Mouse (Mus musculus) intestine, embryonic 14.5 days (tissue): ENCODE results near the gene Srbd1. TPM values are rescaled to one million over a fixed set of nuclear protein-coding genes. Genes with fewer than 3 reads are reported as not detected.

ENCODE experiments used
- ATAC-seq: fragments of 200-750 bp; cut with Nextera tagmentation; replicated peaks from 2 replicates; pipeline ENCODE4 v1.8.0; 2017; ENCODE audit warnings: low read depth, moderate number of reproducible peaks, moderate TSS enrichment, moderate library complexity; ENCODE audit not compliant: low FRiP score, low TSS enrichment
- DNase-seq: peaks from one replicate; pipeline ENCODE4 v3.0.0-alpha.2; 2018; ENCODE audit warnings: low spot score
- H3K27ac ChIP-seq: fragments of 300-500 bp; sonication (generic); 2 replicates; pipeline ENCODE4 v1.5.1; 2014; ENCODE audit warnings: low read depth, mild to moderate bottlenecking, control low read depth
- H3K27me3 ChIP-seq: fragments of 300-500 bp; sonication (generic); replicated peaks from 2 replicates; pipeline ENCODE4 v1.6.1; 2014; ENCODE audit warnings: low read length, control low read depth; ENCODE audit not compliant: control insufficient read depth, insufficient read depth
- H3K36me3 ChIP-seq: fragments of 300-500 bp; sonication (generic); 2 replicates; pipeline ENCODE4 v1.6.1; 2014; ENCODE audit warnings: low read length, control low read depth; ENCODE audit not compliant: control insufficient read depth, insufficient read depth
- H3K4me1 ChIP-seq: fragments of 300-500 bp; sonication (generic); replicated peaks from 2 replicates; pipeline ENCODE4 v1.6.1; 2014; ENCODE audit warnings: low read length, control low read depth, mixed read lengths; ENCODE audit not compliant: control insufficient read depth, insufficient read depth
- H3K4me2 ChIP-seq: fragments of 300-500 bp; sonication (generic); 2 replicates; pipeline ENCODE4 v1.6.1; 2014; ENCODE audit warnings: low read length
- H3K4me3 ChIP-seq: fragments of 300-500 bp; sonication (generic); 2 replicates; pipeline ENCODE4 v1.5.1; 2014; ENCODE audit warnings: low read depth, low read length, control low read depth, mixed read lengths
- H3K9ac ChIP-seq: fragments of 300-500 bp; sonication (generic); 2 replicates; pipeline ENCODE4 v1.6.1; 2014; ENCODE audit warnings: mild to moderate bottlenecking, low read length
- H3K9me3 ChIP-seq: fragments of 300-500 bp; sonication (generic); 2 replicates; pipeline ENCODE4 v1.6.1; 2016; ENCODE audit warnings: low read length, control low read depth; ENCODE audit not compliant: control insufficient read depth
- WGBS: fragments of 180-500 bp; shearing (Covaris S2); extraction: QIAGEN DNeasy Blood & Tissue Kit; methylation state at CpG from one replicate; pipeline ENCODE4 v1.1.7; 2014; 5-methylcytosine and 5-hydroxymethylcytosine counted together
- polyA plus RNA-seq: library from polyadenylated mRNA; unstranded; fragments of >200 nt; fragmentation: Nextera tagmentation; extraction: Ambion mirVana; gene quantifications from 2 replicates; pipeline ENCODE4 v1.2.1, GENCODE M21; 2014

The Srbd1 gene
- polyA plus RNA-seq, 1 experiment from 2014 or later: 7.5 TPM

DNA sequence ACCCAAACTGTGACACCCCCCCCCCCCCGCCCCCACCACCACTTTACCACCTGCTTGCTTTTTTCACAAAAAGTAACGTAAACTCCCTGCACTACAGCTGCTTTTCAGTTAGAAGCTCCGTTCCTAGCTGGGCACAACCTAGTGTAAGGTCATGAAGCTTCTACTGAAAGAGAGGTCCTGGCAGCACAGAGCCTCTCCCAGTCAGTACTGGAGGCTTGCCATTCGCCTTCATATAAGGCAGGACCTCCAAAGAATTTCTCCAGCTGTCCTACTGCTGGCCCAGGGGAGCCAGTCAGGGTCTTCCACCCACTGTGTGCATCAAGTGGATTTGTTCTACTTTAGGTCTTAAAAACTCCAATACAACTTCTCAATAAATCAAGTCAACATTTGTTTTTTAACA, 149.9 kb downstream of the Srbd1 start:
- 93% methylated on average over 4 of the region's 4 CpGs for WGBS
- Histone ChIP-seq H3K27ac (no peak overlapping the region), H3K4me3 (no peak overlapping the region), H3K4me2 (no peak overlapping the region), H3K36me3 (peaks cover 19% of the 10 kb centered on the region; the same call in 1 of the 2 replicates), H3K4me1 (0 out of 2 replicates have a peak, but pooled peaks cover 2% of the 10 kb centered on the region), H3K27me3 (no peaks in the 10 kb centered on the region), H3K9ac (no peak overlapping the region), H3K9me3 (peaks cover 4% of the 10 kb centered on the region; the same call in 1 of the 2 replicates)
- ATAC-seq (no peak), DNase-seq (no peak)

GRCm38 (mm10) chr17:85989058-85989769, 155.8 kb downstream of the Srbd1 start:
- DNase-seq (no peak), ATAC-seq (no peak)
- Histone ChIP-seq H3K9ac (no peak overlapping the region), H3K27me3 (no peaks in the 10 kb centered on the region), H3K9me3 (no peaks in the 10 kb centered on the region), H3K4me3 (no peak overlapping the region), H3K4me2 (no peak overlapping the region), H3K36me3 (no peaks in the 10 kb centered on the region), H3K27ac (no peak overlapping the region), H3K4me1 (0 out of 2 replicates have a peak, but pooled peaks cover 2% of the 10 kb centered on the region)
- 58% methylated on average over 12 of the region's 12 CpGs for WGBS

- no peak overlapping the region for H3K27ac ChIP-seq
- no peaks in the 10 kb centered on the region for H3K9me3 ChIP-seq
- no peak overlapping the region for H3K9ac ChIP-seq
- H3K4me3 ChIP-seq: no peak overlapping the region
- DNase-seq: no peak
- WGBS: 75% methylated on average over 4 of the region's 4 CpGs
- H3K4me1 ChIP-seq: 0 out of 2 replicates have a peak, but pooled peaks cover 2% of the 10 kb centered on the region
- no peak overlapping the region for H3K4me2 ChIP-seq
- H3K36me3 ChIP-seq: no peaks in the 10 kb centered on the region
- no peaks in the 10 kb centered on the region for H3K27me3 ChIP-seq
- ATAC-seq: no peak
These were observed 157.4 kb downstream of the Srbd1 start for GRCm38 (mm10) chr17:85987531-85987930.

GRCm38 (mm10) chr17:85986624-85987023, 158.4 kb downstream of the Srbd1 start:
- DNase-seq (no peak), ATAC-seq (no peak)
- H3K9ac ChIP-seq: no peak overlapping the region
- WGBS: 84% methylated on average over 4 of the region's 4 CpGs
- H3K36me3 ChIP-seq: no peaks in the 10 kb centered on the region
- no peaks in the 10 kb centered on the region for H3K27me3 ChIP-seq
- no peak overlapping the region for H3K4me3 ChIP-seq
- no peak overlapping the region for H3K4me2 ChIP-seq
- H3K9me3 ChIP-seq: no peaks in the 10 kb centered on the region
- H3K27ac ChIP-seq: no peak overlapping the region
- H3K4me1 ChIP-seq: 0 out of 2 replicates have a peak, but pooled peaks cover 2% of the 10 kb centered on the region

GRCm38 (mm10) chr17:85986181-85986580, 158.8 kb downstream of the Srbd1 start:
- H3K4me2 ChIP-seq: no peak overlapping the region
- no peak overlapping the region for H3K27ac ChIP-seq
- H3K36me3 ChIP-seq: no peaks in the 10 kb centered on the region
- H3K9ac ChIP-seq: no peak overlapping the region
- no peak for DNase-seq
- no peaks in the 10 kb centered on the region for H3K9me3 ChIP-seq
- ATAC-seq: no peak
- 0 out of 2 replicates have a peak, but pooled peaks cover 2% of the 10 kb centered on the region for H3K4me1 ChIP-seq
- H3K4me3 ChIP-seq: no peak overlapping the region
- H3K27me3 ChIP-seq: no peaks in the 10 kb centered on the region
- WGBS: 81% methylated on average over 2 of the region's 2 CpGs

GRCm38 (mm10) chr17:85985131-85985530, 159.8 kb downstream of the Srbd1 start:
- Histone ChIP-seq H3K4me1 (no peaks in the 10 kb centered on the region), H3K27me3 (no peaks in the 10 kb centered on the region), H3K4me3 (no peak overlapping the region), H3K9me3 (no peaks in the 10 kb centered on the region), H3K9ac (no peak overlapping the region), H3K4me2 (no peak overlapping the region), H3K27ac (no peak overlapping the region), H3K36me3 (no peaks in the 10 kb centered on the region)
- ATAC-seq (no peak), DNase-seq (no peak)
- WGBS: 84% methylated on average over 11 of the region's 11 CpGs

DNA sequence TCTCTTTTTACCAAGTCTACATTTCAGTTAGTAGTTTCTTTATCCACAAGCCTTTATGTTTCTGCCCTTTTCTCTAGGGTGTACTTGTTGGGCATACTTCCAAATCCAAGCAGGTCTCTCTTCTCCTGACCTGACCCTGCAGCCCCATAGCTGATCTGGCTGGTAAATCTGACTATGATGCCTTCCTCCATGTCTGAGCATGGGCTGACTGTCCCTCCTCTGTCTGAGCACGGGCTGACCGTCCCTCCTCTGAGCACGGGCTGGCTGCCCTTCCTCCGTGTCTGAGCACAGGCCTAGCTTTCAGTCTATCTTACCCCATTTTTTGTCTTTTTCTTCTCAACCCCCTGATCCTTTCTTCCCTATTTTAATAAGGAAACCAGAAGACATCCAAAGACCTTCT, 162.7 kb downstream of the Srbd1 start:
- Histone ChIP-seq H3K9me3 (no peaks in the 10 kb centered on the region), H3K27ac (no peak overlapping the region), H3K4me1 (peaks cover 7% of the 10 kb centered on the region; the same call in 1 of the 2 replicates), H3K9ac (no peak overlapping the region), H3K27me3 (no peaks in the 10 kb centered on the region), H3K4me2 (no peak overlapping the region), H3K36me3 (no peaks in the 10 kb centered on the region), H3K4me3 (no peak overlapping the region)
- DNase-seq: no peak
- no peak for ATAC-seq
- WGBS: 92% methylated on average over 4 of the region's 4 CpGs

- peaks cover 7% of the 10 kb centered on the region; the same call in 1 of the 2 replicates for H3K4me1 ChIP-seq
- no peaks in the 10 kb centered on the region for H3K9me3 ChIP-seq
- ATAC-seq (no peak), DNase-seq (no peak)
- no peak overlapping the region for H3K27ac ChIP-seq
- H3K36me3 ChIP-seq: no peaks in the 10 kb centered on the region
- H3K4me2 ChIP-seq: no peak overlapping the region
- no peak overlapping the region for H3K4me3 ChIP-seq
- H3K27me3 ChIP-seq: no peaks in the 10 kb centered on the region
- 92% methylated on average over 3 of the region's 3 CpGs for WGBS
- H3K9ac ChIP-seq: no peak overlapping the region
These were observed 163.1 kb downstream of the Srbd1 start for GRCm38 (mm10) chr17:85981869-85982268.

DNA sequence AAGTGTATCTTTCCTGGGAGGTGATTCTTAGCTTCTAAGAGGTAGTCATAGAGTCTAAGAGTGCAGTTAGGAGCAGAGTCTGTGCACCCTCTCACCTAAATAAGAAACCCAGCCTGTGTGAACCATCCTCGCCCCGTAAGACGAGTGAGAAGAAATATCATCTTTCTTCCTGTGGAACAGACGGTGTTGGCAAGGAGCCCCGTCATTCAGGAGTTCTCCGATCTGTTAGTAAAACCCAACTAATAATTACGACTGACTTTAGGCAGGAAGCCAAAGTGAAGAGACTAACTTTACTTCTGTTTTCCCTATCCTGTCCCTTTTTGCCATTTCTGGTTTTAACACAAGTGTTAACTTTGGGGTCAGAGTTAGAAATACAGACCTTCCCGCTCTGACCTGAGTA, 166.1 kb downstream of the Srbd1 start:
- ATAC-seq (no peak), DNase-seq (no peak)
- H3K9ac ChIP-seq: no peak overlapping the region
- H3K4me2 ChIP-seq: no peak overlapping the region
- peaks cover 7% of the 10 kb centered on the region; the same call in 1 of the 2 replicates for H3K4me1 ChIP-seq
- H3K9me3 ChIP-seq: no peaks in the 10 kb centered on the region
- no peaks in the 10 kb centered on the region for H3K27me3 ChIP-seq
- 36% methylated on average over 8 of the region's 8 CpGs for WGBS
- H3K36me3 ChIP-seq: no peaks in the 10 kb centered on the region
- H3K27ac ChIP-seq: no peak overlapping the region
- H3K4me3 ChIP-seq: no peak overlapping the region
